Mouse (Mus musculus): ENCODE results near the gene Wwox.

GRCm38 (mm10) chr8:114716546-114717255 is 277.2 kb downstream of the Wwox start:
- TF ChIP-seq POLR2A (IDR thresholded peaks at IDR 0.05; ENCODE audit: extremely low read depth, insufficient read depth, low read length) (no peak), CTCF (IDR thresholded peaks at IDR 0.05; ENCODE audit: extremely low read depth, insufficient read depth, low read length) (no peak)
